Mouse (Mus musculus) layer of hippocampus, postnatal 10 days (tissue): ENCODE data around the gene Arhgef12. TPM values are rescaled to one million over a fixed set of nuclear protein-coding genes. Genes with fewer than 3 reads are reported as not detected.
"Not testable (repeated sequence)": the region's sequence is repeated elsewhere in the genome, so short reads cannot be mapped to it uniquely, and the experiment has no call there.

Experiments
- DNase-seq, 2 experiments: peaks; one replicate each; pipeline ENCODE4 v3.0.0; 2021; ENCODE audit warnings: low spot score in 2 of 2
- total RNA-seq, 2 experiments: library from RNA; stranded (reverse); gene quantifications; 2 replicates each; pipeline ENCODE4 v1.2.3; 2021

Arhgef12 gene
- total RNA-seq, 2 experiments from 2014 or later, result 146 to 151 TPM

GRCm38 (mm10) chr9:43014886-43015285 lies 92.2 kb downstream of the Arhgef12 start:
- DNase-seq, result no peak

- no peak for DNase-seq
Measured at GRCm38 (mm10) chr9:43012541-43012940, 94.5 kb downstream of the Arhgef12 start.

GRCm38 (mm10) chr9:43011061-43011460 lies 96.0 kb downstream of the Arhgef12 start:
- no peak for DNase-seq

GRCm38 (mm10) chr9:43003881-43004280 lies 103.2 kb downstream of the Arhgef12 start:
- no peak for DNase-seq

- DNase-seq, result no peak
Measured at GRCm38 (mm10) chr9:43003017-43003416, 104.0 kb downstream of the Arhgef12 start.

- no peak for DNase-seq
Measured at GRCm38 (mm10) chr9:43000595-43001250, 106.3 kb downstream of the Arhgef12 start.

GRCm38 (mm10) chr9:43000070-43000469 lies 107.0 kb downstream of the Arhgef12 start:
- DNase-seq, result peak; percentile 34 to 44

- no peak for DNase-seq
Measured at GRCm38 (mm10) chr9:42997526-42997925, 109.5 kb downstream of the Arhgef12 start.

- no peak for DNase-seq
Measured at GRCm38 (mm10) chr9:42995298-42995697, 111.7 kb downstream of the Arhgef12 start.

- no peak for DNase-seq
Measured at GRCm38 (mm10) chr9:42994708-42995107, 112.3 kb downstream of the Arhgef12 start.

- no peak for DNase-seq
Measured at GRCm38 (mm10) chr9:42993659-42994058, 113.4 kb downstream of the Arhgef12 start.

GRCm38 (mm10) chr9:42987988-42988387 lies 119.1 kb downstream of the Arhgef12 start:
- DNase-seq, result no peak

GRCm38 (mm10) chr9:42968894-42969521 lies 138.0 kb downstream of the Arhgef12 start:
- no peak for DNase-seq

GRCm38 (mm10) chr9:42967731-42968130 lies 139.3 kb downstream of the Arhgef12 start:
- no peak for DNase-seq

GRCm38 (mm10) chr9:42964809-42965208 lies 142.2 kb downstream of the Arhgef12 start:
- not testable (repeated sequence) for DNase-seq

- DNase-seq, result peak; percentile 67 to 77
Measured at GRCm38 (mm10) chr9:42964366-42964765, 142.7 kb downstream of the Arhgef12 start.

GRCm38 (mm10) chr9:42962506-42962905 lies 144.5 kb downstream of the Arhgef12 start:
- no peak for DNase-seq

GRCm38 (mm10) chr9:42958401-42958800 lies 148.6 kb downstream of the Arhgef12 start:
- no peak for DNase-seq

- no peak for DNase-seq
Measured at GRCm38 (mm10) chr9:42948381-42948780, 158.7 kb downstream of the Arhgef12 start.

GRCm38 (mm10) chr9:42945174-42945573 lies 161.9 kb downstream of the Arhgef12 start:
- no peak for DNase-seq

GRCm38 (mm10) chr9:42944536-42945006 lies 162.5 kb downstream of the Arhgef12 start:
- peak; percentile 93 to 95 for DNase-seq

- DNase-seq, result peak; percentile 58 to 65
Measured at GRCm38 (mm10) chr9:42943781-42944535, 163.1 kb downstream of the Arhgef12 start, which contains the start of gene Grik4. Grik4 (minus strand) TSS chr9:42944493.
